Mouse (Mus musculus): ENCODE measurements around the gene Mfsd4b2. TPM values are rescaled to one million over a fixed set of nuclear protein-coding genes. Genes with fewer than 3 reads are reported as not detected.

The Mfsd4b2 gene
- polyA plus RNA-seq, 1 experiment from 2014 or later, result not detected

Other genes with a start within 250 kb of the Mfsd4b2 start
- gene Rev3l, start 194.8 kb downstream of the Mfsd4b2 start, polyA plus RNA-seq (2016; fragmentation: Nextera tagmentation; extraction: Ambion mirVana), result 12.8 and 14.2 TPM in 2 replicates
- 4.1 and 5.6 TPM in 2 replicates for gene Mfsd4b4, start 27.7 kb downstream of the Mfsd4b2 start, polyA plus RNA-seq (2016; fragmentation: Nextera tagmentation; extraction: Ambion mirVana)
- gene Mfsd4b3, start 33.2 kb upstream of the Mfsd4b2 start, polyA plus RNA-seq (2016; fragmentation: Nextera tagmentation; extraction: Ambion mirVana), result not detected in 2 replicates
- gene Mfsd4b5, start 59.7 kb upstream of the Mfsd4b2 start, polyA plus RNA-seq (2016; fragmentation: Nextera tagmentation; extraction: Ambion mirVana), result not detected in 2 replicates
- 0.05 and 0.22 TPM in 2 replicates for gene Mfsd4b1, start 98.3 kb upstream of the Mfsd4b2 start, polyA plus RNA-seq (2016; fragmentation: Nextera tagmentation; extraction: Ambion mirVana)
- 6.0 and 7.8 TPM in 2 replicates for gene Slc16a10, start 215.3 kb upstream of the Mfsd4b2 start, polyA plus RNA-seq (2016; fragmentation: Nextera tagmentation; extraction: Ambion mirVana)

All from embryonic facial prominence, embryonic 10.5 days (tissue).